Mouse (Mus musculus) embryonic facial prominence, embryonic 14.5 days (tissue): Measurements from ENCODE around the gene Glis3. TPM values are rescaled to one million over a fixed set of nuclear protein-coding genes. Genes with fewer than 3 reads are reported as not detected.

Experiments used
- ATAC-seq: fragments of 200-750 bp; cut with Nextera tagmentation; 2 replicates; pipeline ENCODE4 v1.8.0; 2017; ENCODE audit warnings: low read depth, moderate number of reproducible peaks, moderate TSS enrichment
- DNase-seq: peaks from one replicate; pipeline ENCODE4 v3.0.0-alpha.2; 2015; ENCODE audit warnings: low spot score
- H3K27ac ChIP-seq: fragments of 300-500 bp; sonication (generic); replicated peaks from 2 replicates; pipeline ENCODE4 v1.5.1; 2014; ENCODE audit warnings: low read depth, mild to moderate bottlenecking, low read length, moderate library complexity
- H3K27me3 ChIP-seq: fragments of 300-500 bp; sonication (generic); replicated peaks from 2 replicates; pipeline ENCODE4 v1.6.1; 2014; ENCODE audit warnings: low read length; ENCODE audit not compliant: control insufficient read depth, insufficient read depth
- H3K36me3 ChIP-seq: fragments of 300-500 bp; sonication (generic); 2 replicates; pipeline ENCODE4 v1.6.1; 2014; ENCODE audit warnings: low read length, mixed read lengths; ENCODE audit not compliant: control insufficient read depth, insufficient read depth
- H3K4me1 ChIP-seq: fragments of 300-500 bp; sonication (generic); 2 replicates; pipeline ENCODE4 v1.6.1; 2014; ENCODE audit warnings: antibody characterized with exemption, low read length; ENCODE audit not compliant: control insufficient read depth, insufficient read depth
- H3K4me2 ChIP-seq: fragments of 300-500 bp; sonication (generic); 2 replicates; pipeline ENCODE4 v1.6.1; 2014; ENCODE audit warnings: low read depth, mild to moderate bottlenecking, low read length, moderate library complexity, mixed read lengths
- H3K4me3 ChIP-seq: fragments of 300-500 bp; sonication (generic); 2 replicates; pipeline ENCODE4 v1.5.1; 2014; ENCODE audit warnings: low read depth, mild to moderate bottlenecking, low read length
- H3K9ac ChIP-seq: fragments of 300-500 bp; sonication (generic); 2 replicates; pipeline ENCODE4 v1.6.1; 2014; ENCODE audit warnings: low read depth, mild to moderate bottlenecking, low read length, moderate library complexity, mixed read lengths
- H3K9me3 ChIP-seq: fragments of 300-500 bp; sonication (generic); 2 replicates; pipeline ENCODE4 v1.6.1; 2016; ENCODE audit warnings: low read length; ENCODE audit not compliant: control insufficient read depth
- WGBS: fragments of 180-500 bp; shearing (Covaris S2); extraction: QIAGEN DNeasy Blood & Tissue Kit; methylation state at CpG from one replicate; pipeline ENCODE4 v1.1.7; 2014; 5-methylcytosine and 5-hydroxymethylcytosine counted together
- polyA plus RNA-seq: library from polyadenylated mRNA; unstranded; fragments of >200 nt; fragmentation: Nextera tagmentation; extraction: Ambion mirVana; gene quantifications from 2 replicates; pipeline ENCODE4 v1.2.1, GENCODE M21; 2014

Glis3 gene
- polyA plus RNA-seq, 1 experiment from 2014 or later, result 6.0 TPM

DNA sequence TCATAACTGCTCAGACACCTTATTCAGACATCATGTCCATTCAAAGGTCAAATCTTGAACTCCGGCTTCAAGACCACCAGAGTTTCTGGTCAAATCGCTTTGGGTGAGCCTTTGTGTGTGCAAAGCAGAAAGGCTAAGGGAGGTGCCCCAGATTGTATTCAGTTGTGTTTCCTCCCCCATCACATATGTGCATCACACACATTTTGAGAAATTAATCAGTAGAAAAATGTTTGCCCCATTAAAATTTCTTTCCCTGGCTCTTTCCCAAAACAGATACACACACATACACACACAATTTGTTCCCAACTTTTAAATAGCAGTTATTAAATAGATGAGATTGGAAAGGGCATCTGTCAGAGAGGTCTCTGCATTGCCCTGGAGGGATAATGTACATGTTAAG, 442.3 kb downstream of the Glis3 start:
- Histone ChIP-seq H3K27ac (no peak overlapping the region), H3K4me1 (no peaks in the 10 kb centered on the region), H3K36me3 (no peaks in the 10 kb centered on the region), H3K4me2 (no peak overlapping the region), H3K27me3 (no peaks in the 10 kb centered on the region), H3K9me3 (0 out of 2 replicates have a peak, but pooled peaks cover 4% of the 10 kb centered on the region), H3K9ac (no peak overlapping the region), H3K4me3 (no peak overlapping the region)
- no peak for DNase-seq
- 96% methylated on average over 2 of the region's 2 CpGs for WGBS
- no peak for ATAC-seq

DNA sequence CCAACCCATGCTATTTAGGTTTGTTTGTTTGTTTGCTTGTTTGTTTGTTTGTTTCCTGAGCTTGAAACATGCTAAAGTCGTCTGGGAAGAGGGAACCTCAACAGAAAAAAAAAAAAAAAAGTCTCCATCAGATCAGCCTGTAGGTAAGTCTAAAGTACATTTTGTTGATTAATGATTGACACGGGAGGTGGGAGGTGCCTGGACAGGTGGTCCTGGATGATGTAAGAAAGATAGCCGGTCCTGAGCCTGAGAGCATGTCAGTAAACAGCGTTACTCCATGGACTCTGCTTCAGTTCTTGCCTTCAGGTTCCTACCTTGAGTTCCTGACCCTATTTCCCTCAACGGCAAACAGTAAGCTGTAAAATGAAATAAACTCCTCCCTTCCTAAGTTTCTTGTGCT, 444.3 kb downstream of the Glis3 start:
- no peaks in the 10 kb centered on the region for H3K36me3 ChIP-seq
- ATAC-seq, result no peak
- H3K9me3 ChIP-seq, result no peaks in the 10 kb centered on the region
- H3K27me3 ChIP-seq, result no peaks in the 10 kb centered on the region
- H3K4me2 ChIP-seq, result no peak overlapping the region
- DNase-seq, result no peak
- H3K4me3 ChIP-seq, result no peak overlapping the region
- no peaks in the 10 kb centered on the region for H3K4me1 ChIP-seq
- WGBS, result 75% methylated on average over 5 of the region's 5 CpGs
- H3K27ac ChIP-seq, result no peak overlapping the region
- H3K9ac ChIP-seq, result no peak overlapping the region

DNA sequence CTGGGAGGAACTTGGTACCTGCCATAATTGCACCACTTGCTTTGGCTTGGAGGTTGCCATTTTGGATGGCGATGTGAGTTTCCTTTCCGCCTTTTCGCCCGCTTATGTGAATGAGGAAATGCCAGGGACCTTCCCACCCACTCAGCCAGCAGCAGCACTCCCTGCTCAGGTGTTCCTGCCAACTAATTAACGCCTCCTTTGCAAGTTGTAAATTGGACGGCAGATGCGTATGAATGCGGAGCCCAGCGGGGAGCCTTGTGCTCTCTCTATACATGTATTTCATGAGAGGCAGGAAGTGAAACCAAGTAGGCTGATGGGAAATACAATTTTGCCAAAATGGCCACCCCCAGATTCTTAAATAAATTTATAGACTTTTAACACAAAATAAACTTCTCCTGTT, 444.8 kb downstream of the Glis3 start:
- H3K36me3 ChIP-seq, result no peaks in the 10 kb centered on the region
- DNase-seq (no peak), ATAC-seq (no peak)
- no peak overlapping the region for H3K4me3 ChIP-seq
- no peak overlapping the region for H3K27ac ChIP-seq
- H3K9me3 ChIP-seq, result no peaks in the 10 kb centered on the region
- H3K9ac ChIP-seq, result no peak overlapping the region
- H3K4me1 ChIP-seq, result no peaks in the 10 kb centered on the region
- WGBS, result 87% methylated on average over 9 of the region's 9 CpGs
- no peak overlapping the region for H3K4me2 ChIP-seq
- no peaks in the 10 kb centered on the region for H3K27me3 ChIP-seq

DNA sequence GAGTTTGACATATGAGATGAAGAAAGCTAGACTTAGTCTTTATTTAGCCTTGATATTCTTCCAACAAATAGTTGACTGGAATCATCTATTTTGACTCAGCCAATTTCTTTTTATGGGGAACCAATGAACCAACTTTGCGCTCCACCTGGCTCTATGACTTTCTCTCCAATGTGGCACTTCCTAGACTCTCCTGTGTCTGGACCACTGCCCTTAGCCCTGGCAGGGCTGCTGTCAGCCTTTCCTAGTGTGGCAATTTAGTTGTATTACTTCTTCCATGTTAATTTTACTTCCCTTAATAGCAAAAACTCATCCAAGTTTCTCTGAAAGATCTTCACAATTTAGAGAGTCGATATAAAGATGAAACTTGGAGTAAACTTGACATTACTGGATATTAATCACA, 445.2 kb downstream of the Glis3 start:
- DNase-seq (no peak), ATAC-seq (no peak)
- no peak overlapping the region for H3K4me2 ChIP-seq
- no peaks in the 10 kb centered on the region for H3K9me3 ChIP-seq
- H3K4me1 ChIP-seq, result no peaks in the 10 kb centered on the region
- H3K4me3 ChIP-seq, result no peak overlapping the region
- H3K36me3 ChIP-seq, result no peaks in the 10 kb centered on the region
- 98% methylated on average over 2 of the region's 2 CpGs for WGBS
- no peaks in the 10 kb centered on the region for H3K27me3 ChIP-seq
- no peak overlapping the region for H3K9ac ChIP-seq
- no peak overlapping the region for H3K27ac ChIP-seq

DNA sequence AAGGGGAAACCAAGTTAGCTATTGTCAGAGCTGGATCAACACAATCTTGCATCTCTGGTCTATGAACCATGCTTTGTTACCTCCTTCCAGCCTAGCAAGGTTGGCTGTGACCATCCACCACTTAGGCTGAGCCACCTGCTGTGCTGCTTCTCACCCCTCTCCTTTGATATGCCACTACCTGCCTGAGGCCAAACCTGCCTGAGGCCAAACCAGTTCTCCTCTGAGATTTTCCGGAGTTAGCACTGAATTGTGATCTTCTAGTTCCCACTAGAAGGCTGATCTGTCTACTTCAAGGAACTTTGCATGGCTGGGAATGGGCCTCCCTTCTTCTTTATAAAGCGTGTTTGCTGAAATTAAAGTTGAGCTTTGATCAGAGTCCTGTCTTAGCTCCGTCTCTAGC, 448.4 kb downstream of the Glis3 start:
- DNase-seq (no peak), ATAC-seq (no peak)
- WGBS, result 64% methylated on average over 3 of the region's 3 CpGs

DNA sequence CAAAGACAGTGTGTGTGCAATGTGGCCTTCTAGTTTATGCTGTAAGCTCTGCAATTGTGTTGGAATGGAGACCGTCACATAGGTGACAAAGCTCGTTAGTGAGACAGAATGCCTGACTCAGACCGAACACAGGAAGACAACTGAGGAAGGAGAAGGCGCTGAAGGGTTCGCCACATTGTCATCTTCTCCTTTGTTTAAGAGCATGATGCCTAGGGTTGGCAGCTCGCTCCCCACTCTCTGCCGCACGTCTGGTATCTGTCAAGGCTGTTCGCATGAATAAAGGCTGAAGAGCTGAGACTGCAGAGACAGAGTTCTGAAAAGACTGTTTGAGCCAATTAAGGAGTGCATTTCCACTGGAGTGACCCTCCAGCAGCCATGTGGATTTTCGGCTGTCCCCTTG, 452.4 kb downstream of the Glis3 start:
- Histone ChIP-seq H3K27ac (peak overlapping the region; percentile 11; the same call in 1 of the 2 replicates), H3K4me3 (no peak overlapping the region), H3K36me3 (no peaks in the 10 kb centered on the region), H3K9ac (no peak overlapping the region), H3K4me2 (no peak overlapping the region), H3K4me1 (no peaks in the 10 kb centered on the region; the same call in 1 of the 2 replicates), H3K9me3 (no peaks in the 10 kb centered on the region), H3K27me3 (no peaks in the 10 kb centered on the region)
- peak; percentile 35 for DNase-seq
- WGBS, result 66% methylated on average over 10 of the region's 10 CpGs
- ATAC-seq, result no peak

More for the DNA sequence above, 448.4 kb downstream of the Glis3 start:
- no peaks in the 10 kb centered on the region for H3K36me3 ChIP-seq
- H3K4me2 ChIP-seq, result no peak overlapping the region
- H3K27me3 ChIP-seq, result no peaks in the 10 kb centered on the region
- no peak overlapping the region for H3K27ac ChIP-seq
- H3K4me3 ChIP-seq, result no peak overlapping the region
- no peak overlapping the region for H3K9ac ChIP-seq
- H3K4me1 ChIP-seq, result no peaks in the 10 kb centered on the region; the same call in 1 of the 2 replicates
- H3K9me3 ChIP-seq, result no peaks in the 10 kb centered on the region

DNA sequence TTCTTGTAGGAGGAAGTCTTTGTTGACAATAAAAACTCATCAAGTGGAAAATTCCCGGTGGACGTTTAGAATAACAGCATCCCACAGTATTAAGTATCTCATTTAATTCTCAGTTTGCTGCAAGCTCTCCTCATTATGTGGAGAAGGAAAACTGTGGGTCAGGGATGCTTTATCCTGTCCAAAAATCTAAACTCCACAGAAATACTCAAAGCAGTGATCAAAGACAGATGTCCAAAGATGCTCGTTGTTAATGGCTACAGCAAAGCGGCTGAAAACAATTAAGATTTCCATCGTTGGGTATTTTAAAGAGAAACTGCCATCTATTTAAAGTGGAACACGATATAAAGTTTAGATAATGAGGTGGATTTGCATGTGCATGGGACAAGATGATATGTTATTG, 454.2 kb downstream of the Glis3 start:
- Histone ChIP-seq H3K4me2 (no peak overlapping the region), H3K36me3 (no peaks in the 10 kb centered on the region), H3K4me3 (no peak overlapping the region), H3K27ac (no peak overlapping the region), H3K9ac (no peak overlapping the region), H3K27me3 (no peaks in the 10 kb centered on the region), H3K4me1 (no peaks in the 10 kb centered on the region; the same call in 1 of the 2 replicates), H3K9me3 (no peaks in the 10 kb centered on the region)
- ATAC-seq (no peak), DNase-seq (peak; percentile 66)
- 27% methylated on average over 6 of the region's 6 CpGs for WGBS

DNA sequence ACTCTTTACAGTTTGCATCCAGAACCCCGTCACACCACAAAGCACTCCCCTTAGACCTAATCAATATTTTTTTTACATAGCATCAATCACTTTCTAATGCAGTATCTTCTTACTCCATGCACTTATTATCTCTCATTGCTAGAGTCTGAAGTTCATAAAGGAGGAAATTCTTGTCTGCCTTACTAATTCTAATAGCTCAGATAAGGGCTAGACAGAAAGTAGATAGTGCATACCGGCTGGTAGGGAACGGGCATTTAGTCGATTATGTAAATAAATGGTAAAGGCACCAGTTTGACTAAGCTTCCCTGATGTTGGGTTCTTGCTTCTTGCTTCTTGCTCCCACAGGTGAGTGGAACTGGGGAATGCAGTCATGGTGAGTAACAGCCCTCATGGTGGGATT, 468.2 kb downstream of the Glis3 start:
- Histone ChIP-seq H3K27ac (no peak overlapping the region), H3K4me2 (no peak overlapping the region), H3K9ac (no peak overlapping the region), H3K36me3 (no peaks in the 10 kb centered on the region), H3K9me3 (peaks cover 3% of the 10 kb centered on the region; the same call in 1 of the 2 replicates), H3K4me3 (no peak overlapping the region), H3K27me3 (no peaks in the 10 kb centered on the region), H3K4me1 (no peaks in the 10 kb centered on the region)
- DNase-seq (no peak), ATAC-seq (no peak)
- 93% methylated on average over 4 of the region's 4 CpGs for WGBS
